Mouse (Mus musculus) layer of hippocampus, adult 9-11 months (tissue): ENCODE measurements around the gene Fancd2.

ENCODE experiments used
- DNase-seq: peaks from one replicate; pipeline ENCODE4 v3.0.0; 2022

Gene Fancd2

GRCm38 (mm10) chr6:113614997-113615396, 83.5 kb downstream of the Fancd2 start:
- peak; percentile 67 for DNase-seq

GRCm38 (mm10) chr6:113615489-113615888, 84.0 kb downstream of the Fancd2 start:
- no peak for DNase-seq

DNA sequence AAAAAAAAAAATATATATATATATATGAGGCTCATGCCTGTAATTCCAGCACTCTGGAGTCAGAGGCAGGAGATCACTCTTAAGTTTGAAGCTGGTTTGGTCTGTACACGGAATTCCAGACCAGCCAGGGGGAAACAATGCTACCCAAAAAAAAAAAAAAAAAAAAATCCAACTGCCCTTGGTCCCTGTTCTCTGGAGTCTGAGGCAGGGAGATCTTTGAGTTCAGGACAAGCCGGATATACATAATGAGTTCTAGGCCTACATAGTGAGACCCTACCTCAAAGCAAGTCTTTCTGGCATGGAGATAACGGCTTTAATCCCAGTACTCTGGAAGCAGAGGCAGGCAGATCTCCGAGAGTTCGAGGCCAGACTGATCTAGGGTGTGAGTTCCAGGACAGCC, 91.9 kb downstream of the Fancd2 start:
- DNase-seq = no peak

DNA sequence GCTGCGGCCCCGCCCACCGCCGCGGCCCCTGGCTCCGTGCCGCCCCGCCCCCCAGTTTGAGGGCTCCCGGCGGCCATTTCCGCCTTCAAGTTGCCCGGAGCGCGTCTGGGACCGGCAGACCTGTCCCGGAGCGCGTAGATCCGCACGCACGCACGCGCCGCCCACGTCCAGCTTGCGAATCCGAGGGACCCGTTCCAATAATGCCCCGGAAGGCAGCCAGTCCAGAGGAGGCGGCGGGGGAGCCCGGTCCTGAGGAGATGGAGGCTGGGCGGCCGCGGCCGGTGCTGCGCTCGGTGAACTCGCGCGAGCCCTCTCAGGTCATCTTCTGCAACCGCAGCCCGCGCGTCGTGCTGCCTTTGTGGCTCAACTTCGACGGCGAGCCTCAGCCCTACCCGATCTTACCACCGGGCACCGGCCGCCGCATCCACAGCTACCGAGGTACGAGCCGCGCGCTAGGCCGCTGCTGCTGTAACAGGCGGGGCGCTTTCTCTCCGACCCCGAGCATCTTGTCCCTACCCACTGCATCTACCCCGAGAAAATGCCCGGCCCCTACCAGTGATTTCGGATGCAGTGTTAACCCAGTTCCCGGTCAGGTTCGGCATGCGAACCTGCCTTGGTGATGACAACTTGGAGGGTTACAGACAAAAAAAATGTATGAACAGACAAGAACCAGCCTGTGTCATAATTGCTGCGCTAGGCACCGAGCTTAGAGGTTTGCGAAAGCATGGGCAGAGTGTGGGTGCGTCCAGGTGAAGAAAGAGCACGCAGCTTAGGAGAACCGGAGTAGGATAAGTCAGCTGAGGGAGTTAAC, 92.7 kb downstream of the Fancd2 start, which contains the start of gene Vhl:
Gene Vhl (plus strand): TSS at position 19 of the 811 bp plus-strand sequence.
- peak; percentile 91 for DNase-seq

GRCm38 (mm10) chr6:113624989-113625770, 93.7 kb downstream of the Fancd2 start:
- DNase-seq = no peak

DNA sequence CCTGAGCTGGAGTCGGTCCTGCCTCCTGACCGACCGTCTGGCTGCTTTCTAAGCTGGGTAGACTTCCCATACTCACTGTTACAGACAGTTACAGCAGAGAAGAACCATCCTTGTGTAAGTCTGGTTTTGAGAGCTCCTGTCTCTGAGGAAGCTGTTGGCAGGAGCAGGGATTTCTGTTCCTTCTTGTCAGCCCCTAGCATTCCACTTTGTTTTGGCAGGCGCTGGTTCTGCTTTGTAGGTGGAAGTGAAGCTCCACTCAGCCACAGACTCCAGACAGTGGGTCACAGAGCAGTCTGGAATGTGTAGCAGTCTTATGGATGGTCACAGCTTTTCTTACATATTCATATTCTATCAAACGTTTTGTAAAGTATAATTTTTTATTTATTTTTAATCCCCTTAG, 98.8 kb downstream of the Fancd2 start:
- peak; percentile 75 for DNase-seq

GRCm38 (mm10) chr6:113632863-113633262, 101.4 kb downstream of the Fancd2 start:
- no peak for DNase-seq

DNA sequence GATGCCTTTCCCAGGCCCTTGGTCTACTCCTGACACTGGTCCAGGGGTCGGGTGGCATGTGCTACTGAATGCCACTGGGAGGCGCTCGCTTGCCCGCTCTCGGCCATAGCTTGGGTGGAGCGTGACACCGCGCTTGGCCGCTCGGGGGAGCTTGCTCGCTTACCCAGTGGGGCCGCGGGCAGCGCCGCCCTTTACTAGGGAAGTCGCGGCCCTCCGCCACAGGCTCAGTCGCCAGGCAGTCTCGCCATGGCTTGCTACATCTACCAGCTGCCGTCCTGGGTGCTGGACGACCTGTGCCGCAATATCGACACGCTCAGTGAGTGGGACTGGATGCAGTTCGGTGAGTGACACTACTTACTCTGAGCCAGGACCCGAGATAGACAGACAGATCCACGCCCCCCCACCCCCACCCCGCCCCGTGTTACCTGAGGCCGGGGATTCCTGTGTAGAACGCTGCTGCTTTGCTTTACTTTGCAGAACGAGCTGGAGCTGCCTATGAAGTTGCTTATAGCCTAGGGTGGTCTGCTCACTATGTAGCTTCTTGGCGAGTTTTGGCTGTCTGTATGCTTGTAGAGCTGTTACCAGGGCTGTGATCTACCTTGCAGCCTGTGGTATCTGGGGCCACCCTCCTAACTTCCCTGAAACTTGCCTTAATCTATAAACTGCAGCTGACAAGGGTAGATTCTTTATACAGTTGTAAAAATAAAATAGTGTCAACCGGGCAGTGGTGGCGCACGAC, 107.0 kb downstream of the Fancd2 start, which contains the start of gene Irak2:
Gene Irak2 (plus strand): TSS at position 166 of the 739 bp plus-strand sequence.
- DNase-seq = peak; percentile 94

DNA sequence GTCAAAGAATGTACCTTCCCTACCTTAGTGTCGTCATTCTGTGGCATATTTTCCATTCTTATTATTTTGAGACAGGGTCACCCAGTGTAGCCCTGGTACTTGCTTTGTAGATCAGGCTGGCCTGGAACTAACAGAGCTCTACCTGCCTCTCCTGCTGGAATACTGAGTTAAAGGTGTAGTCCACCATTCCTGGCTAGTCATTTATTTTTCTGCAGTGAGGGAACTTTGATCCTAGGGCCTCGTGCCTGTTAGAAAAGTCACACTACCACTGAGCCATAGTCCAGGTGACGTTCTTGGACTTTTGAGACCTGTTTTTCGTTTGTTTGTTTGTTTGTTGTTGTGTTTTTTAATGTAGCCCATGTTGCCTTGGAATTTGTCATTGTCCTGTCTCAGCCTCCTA, 107.7 kb downstream of the Fancd2 start:
- no peak for DNase-seq

- no peak for DNase-seq
These were observed 111.1 kb downstream of the Fancd2 start for GRCm38 (mm10) chr6:113642605-113643004.

DNA sequence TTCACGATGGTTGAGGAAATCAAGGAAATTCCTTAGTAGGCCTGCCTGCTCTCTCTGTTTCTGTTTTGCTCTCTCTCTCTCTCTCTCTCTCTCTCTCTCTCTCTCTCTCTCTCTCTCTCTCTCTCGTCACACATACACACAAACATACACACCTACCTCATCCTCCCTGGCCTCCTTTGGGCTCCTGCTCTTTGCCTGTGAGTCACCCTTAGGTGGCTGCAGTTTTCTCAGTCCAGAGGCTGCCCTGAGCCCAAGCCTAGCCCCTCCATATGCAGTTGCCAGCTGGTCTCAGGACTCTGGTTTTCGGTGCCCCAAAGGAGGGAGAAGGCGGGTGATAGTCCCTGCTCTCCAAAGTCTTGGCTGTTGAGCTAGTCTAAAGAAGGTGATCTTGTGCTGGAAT, 111.5 kb downstream of the Fancd2 start:
- no peak for DNase-seq

- no peak for DNase-seq
These were observed 112.5 kb downstream of the Fancd2 start for GRCm38 (mm10) chr6:113643967-113644366.

DNA sequence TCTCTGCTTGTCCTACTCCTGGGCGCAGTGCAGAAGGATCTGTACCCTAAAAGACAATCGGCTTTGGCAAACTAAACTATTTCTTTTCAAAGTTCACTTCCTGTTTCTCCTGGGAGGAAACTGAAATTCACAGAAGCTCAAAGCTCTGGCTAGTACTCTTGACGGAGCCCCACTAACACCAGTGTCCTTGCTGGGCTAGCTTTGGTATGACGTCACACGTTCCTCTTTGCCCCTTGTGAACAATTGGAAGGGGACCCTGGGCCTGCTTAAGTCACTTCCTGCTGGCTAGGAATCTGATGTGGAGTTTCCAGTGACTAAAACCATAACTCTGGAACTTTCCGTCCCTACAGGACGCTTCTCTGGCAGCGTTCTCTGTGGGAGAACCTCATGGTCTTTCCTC, 113.3 kb downstream of the Fancd2 start:
- DNase-seq = peak; percentile 75
